Mouse (Mus musculus) mesoderm, embryonic 11.5 days (tissue): ENCODE measurements around the gene Cxcr4.

Experiments
- DNase-seq: peaks from one replicate; pipeline ENCODE4 v3.0.0-alpha.2; 2012; ENCODE audit warnings: low read depth, low spot score

The Cxcr4 gene

DNA sequence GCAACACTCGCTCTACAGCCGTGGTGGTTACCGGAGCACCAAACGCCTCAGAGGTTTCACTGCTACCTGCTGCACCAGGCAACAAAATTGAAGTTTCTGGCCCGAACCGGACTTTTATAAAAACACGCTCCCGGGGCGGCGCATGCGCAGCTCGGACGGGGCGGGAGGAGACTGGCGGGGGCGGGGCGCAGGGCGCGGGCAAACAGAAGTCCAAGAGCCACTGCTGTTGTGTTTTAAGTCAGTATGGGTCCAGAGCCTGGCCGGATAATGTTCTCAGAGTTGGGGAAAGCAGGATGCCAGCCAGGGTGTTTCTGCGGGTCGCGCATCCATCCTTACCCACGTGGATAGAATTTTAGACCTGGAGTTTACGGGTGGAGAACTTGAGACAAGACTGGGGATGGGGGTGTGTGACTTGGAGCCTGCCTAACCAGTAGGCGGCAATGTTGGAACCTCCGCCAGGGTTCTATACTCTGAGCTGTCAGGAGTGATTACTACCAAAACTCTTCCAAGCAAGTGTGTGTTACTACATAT is at the start of gene Cxcr4:
Cxcr4 (minus strand) TSS at position 83 of the 531 bp plus-strand sequence.
- peak; percentile 86 for DNase-seq

GRCm38 (mm10) chr1:128639707-128640107 is 47.6 kb upstream of the Cxcr4 start:
- peak; percentile 45 for DNase-seq

DNA sequence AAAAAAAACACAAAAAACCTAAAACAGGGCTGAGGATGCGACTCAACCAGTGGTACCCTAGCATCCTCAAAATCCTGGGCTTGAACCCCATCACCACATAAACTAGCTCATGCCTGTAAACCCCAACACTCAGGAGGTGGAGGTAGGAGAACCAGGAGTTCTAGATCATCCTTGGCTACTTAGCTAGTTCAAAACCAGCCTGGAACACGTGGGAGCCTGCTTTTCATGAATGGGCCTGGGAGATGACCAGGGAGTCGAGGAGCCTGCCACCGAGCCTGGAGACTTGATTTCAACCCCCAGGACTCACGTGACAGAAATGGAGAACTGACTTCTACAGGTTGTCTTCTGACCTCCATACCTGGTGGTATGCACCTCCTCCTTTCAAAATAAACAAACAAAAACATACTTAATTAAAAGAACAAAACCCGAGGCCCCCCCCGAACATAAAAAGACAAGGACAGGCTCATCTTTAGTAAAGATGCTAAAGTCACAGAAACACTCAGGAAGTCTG is 45.2 kb upstream of the Cxcr4 start:
- DNase-seq, result no peak

DNA sequence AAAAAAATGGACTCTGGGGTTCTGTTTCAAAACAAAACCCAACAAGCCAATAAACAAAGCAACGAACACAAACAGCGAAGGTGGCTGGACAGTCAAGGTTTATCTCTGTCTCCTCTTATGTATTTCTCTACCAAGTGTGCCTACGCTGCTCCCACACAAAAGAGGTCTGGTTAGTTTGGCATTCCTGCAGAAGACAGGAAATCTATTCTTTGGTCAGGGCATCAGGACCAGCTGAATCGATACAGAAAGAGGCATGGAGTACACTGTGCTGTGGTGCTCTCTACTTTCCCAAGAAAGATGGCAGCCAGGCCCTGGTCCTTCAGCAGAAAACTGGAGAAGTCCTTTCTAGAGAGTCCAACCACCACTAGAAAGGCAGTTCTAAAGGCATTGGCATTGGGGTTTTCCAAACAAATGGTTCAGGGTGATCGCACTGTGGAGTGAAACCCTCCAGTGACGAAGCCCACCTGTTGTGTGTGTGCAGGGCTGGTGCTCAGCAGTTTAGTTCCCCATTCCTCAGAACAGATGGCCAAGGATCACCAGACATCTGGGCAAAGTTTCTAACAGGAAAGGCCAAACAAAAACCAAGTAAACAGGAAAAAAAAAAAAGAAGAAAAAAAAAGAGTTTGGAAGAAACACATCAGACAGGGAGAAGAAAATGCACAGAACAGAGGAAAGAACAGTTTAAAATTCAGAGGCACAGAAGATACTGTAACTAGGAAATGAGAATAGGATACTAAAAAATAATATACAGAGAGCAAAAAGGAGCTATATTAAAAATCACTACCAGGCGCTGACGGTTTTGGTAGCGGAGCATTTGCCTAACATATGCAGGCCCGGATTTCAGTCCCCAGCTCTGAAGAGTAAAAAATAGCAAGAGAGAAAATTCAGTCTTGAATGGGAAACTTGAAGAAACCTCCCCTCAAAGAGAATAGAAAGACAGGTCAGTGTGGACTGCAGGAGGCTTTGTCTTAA is 44.5 kb upstream of the Cxcr4 start:
- DNase-seq, result no peak

DNA sequence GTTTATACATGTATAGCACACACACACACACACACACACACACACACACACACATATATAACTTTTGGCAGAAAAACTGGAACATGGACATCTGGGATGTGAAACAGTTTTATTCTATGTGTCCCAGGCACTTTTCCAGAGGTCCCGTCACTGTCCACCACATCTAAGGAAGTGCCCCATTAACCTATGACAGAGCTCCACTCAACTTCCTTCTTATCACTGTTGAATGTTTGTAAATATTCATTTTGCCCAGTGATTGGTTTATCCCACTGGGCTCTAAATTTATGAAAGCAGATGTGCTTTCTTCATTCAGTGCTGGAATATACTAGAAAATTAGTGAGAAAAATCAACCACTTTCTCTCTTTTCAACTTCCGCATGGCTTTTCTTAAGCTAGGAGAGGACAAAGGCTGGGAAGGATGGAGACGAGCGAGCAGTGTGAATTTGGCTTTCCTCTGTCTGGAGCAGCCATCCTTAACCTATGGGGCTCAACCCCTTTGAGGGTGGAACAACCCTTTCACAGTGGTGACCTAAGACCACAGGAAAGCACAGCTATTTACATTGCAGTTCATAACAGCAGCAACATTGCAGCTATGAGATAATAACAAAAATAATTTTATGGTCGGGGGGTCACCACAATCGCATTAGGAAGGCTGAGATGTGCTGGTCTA is 41.8 kb upstream of the Cxcr4 start:
- DNase-seq, result no peak

GRCm38 (mm10) chr1:128632522-128632921 is 40.4 kb upstream of the Cxcr4 start:
- DNase-seq, result no peak

GRCm38 (mm10) chr1:128626144-128626678 is 34.1 kb upstream of the Cxcr4 start:
- DNase-seq, result no peak

DNA sequence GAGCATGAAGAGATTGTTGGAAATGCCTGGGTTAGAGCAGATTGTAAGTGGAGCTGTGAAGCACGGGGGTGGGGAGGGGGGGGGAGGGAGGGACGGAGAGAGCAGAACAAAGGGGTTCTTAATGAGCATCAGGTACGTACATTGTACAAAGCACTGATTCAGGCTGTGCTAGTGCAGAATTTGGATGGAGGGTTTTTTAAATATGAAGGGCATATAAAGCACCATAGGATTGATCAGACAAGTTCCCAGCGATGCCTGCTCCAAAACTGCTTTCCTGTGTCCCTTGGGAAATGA is 31.4 kb upstream of the Cxcr4 start:
- DNase-seq, result no peak

- no peak for DNase-seq
Measured at GRCm38 (mm10) chr1:128622867-128623593, 30.9 kb upstream of the Cxcr4 start.

- DNase-seq, result no peak
Measured at GRCm38 (mm10) chr1:128617654-128618310, 25.7 kb upstream of the Cxcr4 start.

DNA sequence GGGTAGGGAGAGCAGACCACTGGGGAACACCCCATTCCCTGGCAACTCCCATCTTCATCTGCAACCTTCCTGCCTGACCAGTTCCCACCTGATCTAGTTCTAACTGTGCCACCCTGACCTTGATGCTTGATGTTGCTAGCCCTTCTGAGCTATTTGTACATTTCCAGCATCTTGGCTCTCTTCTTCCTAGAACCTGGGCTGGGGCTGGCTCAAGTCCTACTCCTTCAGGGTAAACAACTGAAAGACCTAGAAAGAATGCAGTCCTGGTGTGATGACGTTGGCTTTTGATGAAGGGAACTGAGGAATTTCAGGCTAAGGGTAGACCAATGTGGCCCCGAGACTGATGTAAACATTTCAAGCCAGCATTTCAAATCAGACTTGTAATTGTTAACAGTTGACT is 24.5 kb upstream of the Cxcr4 start:
- DNase-seq, result no peak

- no peak for DNase-seq
Measured at GRCm38 (mm10) chr1:128615459-128615806, 23.3 kb upstream of the Cxcr4 start.

DNA sequence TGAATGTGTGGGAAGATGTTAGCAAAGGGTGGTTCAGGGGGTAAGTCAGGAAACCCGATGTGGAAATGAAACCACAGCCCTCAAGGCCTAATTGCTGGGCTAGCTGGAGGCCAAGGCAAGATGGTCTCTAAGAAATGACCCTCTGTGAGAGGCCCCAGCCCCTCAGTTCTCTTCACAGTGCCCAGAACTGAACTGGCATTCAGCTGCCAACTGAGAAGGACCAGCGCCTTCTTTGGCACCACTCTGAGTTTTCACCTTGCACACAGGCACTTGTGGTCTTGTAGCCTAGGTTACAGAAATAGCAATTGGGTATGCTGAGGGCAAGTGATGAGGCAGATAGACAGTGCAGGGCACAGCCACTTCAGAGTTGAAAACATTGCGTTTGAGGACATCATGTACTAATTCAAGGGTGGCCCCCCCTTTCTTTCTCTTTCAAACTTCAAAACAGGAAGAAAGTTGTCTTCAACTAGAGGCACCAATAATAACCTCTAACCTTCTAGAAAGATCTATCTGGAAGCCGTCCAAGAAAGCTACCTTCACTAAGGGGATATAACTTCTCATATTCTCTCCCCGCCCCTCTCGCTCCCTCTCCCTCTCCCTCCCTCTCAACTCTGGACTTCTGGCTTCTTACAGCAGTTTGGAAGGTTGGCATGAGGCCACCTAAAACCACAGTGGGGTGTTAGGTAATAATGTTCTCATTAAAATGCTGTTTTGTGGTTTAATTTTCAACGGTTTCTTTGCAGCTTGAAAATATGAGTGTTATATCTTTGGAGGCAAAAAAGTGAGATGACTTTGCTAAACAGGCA is 22.8 kb upstream of the Cxcr4 start:
- no peak for DNase-seq

DNA sequence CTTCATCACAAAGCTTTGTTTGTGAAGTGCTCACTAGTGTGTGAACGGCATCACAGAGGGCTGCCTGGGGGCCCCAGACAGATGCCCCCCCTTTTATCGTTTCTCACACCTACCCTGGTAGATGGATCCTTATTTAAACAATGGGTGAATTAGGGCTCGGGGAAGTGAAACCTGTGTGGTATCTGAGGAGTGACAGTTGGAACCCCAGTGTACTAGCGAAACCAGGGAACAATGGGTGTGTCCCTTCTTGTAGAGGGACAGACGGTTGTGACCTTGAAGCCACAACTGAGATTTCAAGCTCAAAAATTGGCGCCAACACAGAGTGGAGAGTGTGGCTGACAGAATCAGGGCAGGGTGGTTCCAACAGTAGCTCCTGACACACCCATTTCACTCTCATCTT is 16.0 kb upstream of the Cxcr4 start:
- no peak for DNase-seq

GRCm38 (mm10) chr1:128607423-128607822 is 15.3 kb upstream of the Cxcr4 start:
- no peak for DNase-seq

GRCm38 (mm10) chr1:128605794-128606193 is 13.7 kb upstream of the Cxcr4 start:
- no peak for DNase-seq

- no peak for DNase-seq
Measured at GRCm38 (mm10) chr1:128602688-128603385, 10.7 kb upstream of the Cxcr4 start.

DNA sequence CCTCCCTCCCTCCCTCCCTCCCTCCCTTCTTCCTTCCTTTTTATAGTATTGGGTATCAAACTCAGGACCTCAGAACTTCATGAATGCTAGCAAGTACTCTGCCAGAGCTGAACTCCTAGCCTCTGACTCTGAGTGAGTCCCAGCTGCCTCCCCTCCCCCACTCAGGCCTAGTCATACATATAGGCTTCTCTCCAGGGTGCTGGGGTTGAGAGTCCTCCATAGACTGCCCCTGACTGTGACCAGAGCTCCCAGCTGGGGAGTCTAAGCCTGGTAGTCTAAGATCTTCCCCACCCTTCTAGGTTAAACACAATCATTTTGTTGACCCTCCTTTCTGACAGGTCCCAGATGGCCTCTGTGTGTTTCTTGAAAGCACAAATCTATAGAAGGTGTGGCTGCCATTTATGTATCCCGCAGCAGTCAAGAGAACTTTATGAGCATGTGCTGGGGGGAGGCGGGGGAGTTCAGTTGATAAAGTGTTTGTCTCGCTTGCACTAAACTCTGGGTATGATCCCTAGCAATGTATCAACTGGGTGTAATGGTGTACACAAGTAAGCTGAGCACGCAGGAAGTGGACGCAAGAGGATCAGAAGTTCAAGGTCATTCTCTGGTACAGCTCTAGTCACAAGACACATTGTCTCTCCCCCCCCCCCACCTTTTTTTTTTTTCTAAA is 10.1 kb upstream of the Cxcr4 start:
- no peak for DNase-seq

- no peak for DNase-seq
Measured at GRCm38 (mm10) chr1:128601307-128601706, 9.2 kb upstream of the Cxcr4 start.
